Mouse (Mus musculus): ENCODE data around the gene Wdr77.

- TF ChIP-seq CTCF (conservative IDR thresholded peaks at IDR 0.05; ENCODE audit: low read length), result no peak
- no peak for TF ChIP-seq POU5F1 (IDR thresholded peaks at IDR 0.05; ENCODE audit: borderline replicate concordance, low read length)
These were observed 34.6 kb upstream of the Wdr77 start for GRCm38 (mm10) chr3:105924616-105925015.

Data from E14TG2a.4 (cell line).